ENCODE assay signal across 12 mouse cellular contexts in genomic region chr6:72748421-72748820, GRCm38 (mm10). TPM values are rescaled to one million over a fixed set of nuclear protein-coding genes. Genes with fewer than 3 reads are reported as not detected.
DNase-seq lines count a peak whose midpoint lies in the region; ATAC-seq and TF ChIP-seq lines count a peak whose summit lies in the region.
"Had no signal": no experiment of that assay in that cellular context is flagged by ENCODE, and none has a peak within 500 bp of the region (broad histone marks: within the 10 kb centered on the region; RNA-seq: fewer than 3 reads in every experiment).

No protein-coding gene starts in this region.

- peak overlapping the region; percentile 92 for H3K27ac ChIP-seq in kidney, embryonic 15.5 days
- H3K27ac ChIP-seq in kidney, adult 2 months (ENCODE audit: insufficient read depth, low read depth, low read length), result no peak overlapping the region
- peak overlapping the region; percentile 43 for H3K27ac ChIP-seq in limb, embryonic 10.5 days

- peak overlapping the region; percentile 43 for H3K4me2 ChIP-seq in kidney, embryonic 15.5 days

- peaks cover 94% of the 10 kb centered on the region for H3K4me1 ChIP-seq in kidney, embryonic 15.5 days
- H3K4me1 ChIP-seq in kidney, adult 2 months (ENCODE audit: control insufficient read depth, insufficient read depth, low read length), result peaks cover 17% of the 10 kb centered on the region
- peaks cover 75% of the 10 kb centered on the region for H3K4me1 ChIP-seq in limb, embryonic 10.5 days

- TF ChIP-seq CTCF in kidney, adult 2 months (conservative IDR thresholded peaks at IDR 0.05; ENCODE audit: insufficient read depth, insufficient read length, low read depth, low read length), result no peak
- TF ChIP-seq CTCF in Patski (IDR thresholded peaks at IDR 0.05), result no peak

- DNase-seq in embryo, embryonic 10.5 days (ENCODE audit: low spot score), result peak; percentile 64
- DNase-seq in embryo, embryonic 11 days, result no peak
- no peak for DNase-seq in kidney, adult 2 months
- peak; percentile 47 for DNase-seq in Patski (ENCODE audit: low read depth, low spot score)
- no peak for DNase-seq in limb, embryonic 10.5 days (ENCODE audit: low spot score)
- no peak for DNase-seq in left cerebral cortex, postnatal 25 days (ENCODE audit: low spot score in 2 of 2)
- DNase-seq in left cerebral cortex, postnatal 14 days (ENCODE audit: low spot score in 2 of 2), result no peak
- DNase-seq: gastrocnemius, postnatal 14 days; kidney, postnatal 25 days; liver had no signal

- POLR2A ChIA-PET in Patski (lab: Charles Lee), result interaction anchor here (1.0 kb wide), 1 partner anchor 29 kb away, joined by 3 read pairs; no protein-coding TSS in a partner anchor

- no peaks in the 10 kb centered on the region for H3K9me3 ChIP-seq in kidney, embryonic 15.5 days (replicated peaks)
- H3K9me3 ChIP-seq in limb, embryonic 10.5 days (replicated peaks), result no peaks in the 10 kb centered on the region

- H3K4me3 ChIP-seq in kidney, embryonic 15.5 days (replicated peaks), result no peak overlapping the region
- H3K4me3 ChIP-seq in kidney, adult 2 months (ENCODE audit: insufficient read depth, low read depth, low read length), result no peak overlapping the region
- H3K4me3 ChIP-seq in limb, embryonic 10.5 days, result no peak overlapping the region

- no peaks in the 10 kb centered on the region; the same call in 1 of the 2 replicates for H3K36me3 ChIP-seq in kidney, embryonic 15.5 days
- no peaks in the 10 kb centered on the region for H3K36me3 ChIP-seq in kidney, adult 2 months (ENCODE audit: control insufficient read depth, insufficient read depth, low read length)
- peaks cover 13% of the 10 kb centered on the region for H3K36me3 ChIP-seq in limb, embryonic 10.5 days

- H3K9ac ChIP-seq in kidney, embryonic 15.5 days, result no peak overlapping the region

- no peak for TF ChIP-seq POLR2A in kidney, adult 2 months (IDR thresholded peaks at IDR 0.05; ENCODE audit: low read depth, low read length)

- 0 out of 2 replicates have a peak, but pooled peaks have one; percentile 31 for ATAC-seq in kidney, embryonic 15.5 days (replicated peaks; ENCODE audit: low FRiP score)
- peak; percentile 51 for ATAC-seq in Patski

- in situ Hi-C loops in Patski (cut with MboI; ENCODE audit: low pct_unique_long_range_greater_than_20kb), result loop anchor here (5.0 kb wide), 1 partner anchor 39 kb away; the partner anchor contains the start of gene Tcf7l1

- no peaks in the 10 kb centered on the region for H3K27me3 ChIP-seq in kidney, embryonic 15.5 days
- H3K27me3 ChIP-seq in kidney, adult 2 months (replicated peaks; ENCODE audit: control insufficient read depth, insufficient read depth, low read length), result no peaks in the 10 kb centered on the region
- H3K27me3 ChIP-seq in Patski, result no peaks in the 10 kb centered on the region
- no peaks in the 10 kb centered on the region for H3K27me3 ChIP-seq in limb, embryonic 10.5 days (ENCODE audit: low read depth, poor library complexity, severe bottlenecking)

- CTCF ChIA-PET in Patski (lab: Charles Lee), result interaction anchor here (1.2 to 2.2 kb wide), 2 partner anchors 12 to 41 kb away, joined by 3 to 7 read pairs; no protein-coding TSS in a partner anchor

- intact Hi-C loops in left cerebral cortex, postnatal 25 days (cut with DNase I), result no loop called here
- intact Hi-C loops in left cerebral cortex, postnatal 14 days (cut with DNase I), result no loop called here

- 1% methylated on average over 2 of the region's 2 CpGs for WGBS in kidney, embryonic 15.5 days
- 30% methylated on average over 2 of the region's 2 CpGs for WGBS in kidney, adult 2 months
- WGBS in limb, embryonic 10.5 days, result 9% methylated on average over 2 of the region's 2 CpGs

RNA-seq across cellular contexts. Expression of gene Tcf7l1, which starts 40.6 kb away (rescaled TPM):
- 35.2 and 38.2 TPM in 2 replicates for polyA plus RNA-seq in kidney, embryonic 15.5 days (2015; fragmentation: Nextera tagmentation; extraction: Ambion mirVana)
- 13.2 and 16.3 TPM in 2 replicates for polyA plus RNA-seq in kidney, adult 2 months (2012; rRNA removed)
- 8.8 TPM for polyA plus RNA-seq in Patski (2021)
- polyA plus RNA-seq in limb, embryonic 10.5 days (2016; fragmentation: Nextera tagmentation; extraction: Ambion mirVana), result 36.3 and 40.0 TPM in 2 replicates
- total RNA-seq in left cerebral cortex, postnatal 25 days (2021), result 1 to 10 TPM; 2.0 to 3.6 TPM
- total RNA-seq in left cerebral cortex, postnatal 14 days (2021), result 1 to 10 TPM; 4.8 to 5.0 TPM
- total RNA-seq: monocyte, adult 5-6 weeks had no signal

Comparison
In these comparisons a context has a peak if more than half of its experiments do, and no peak if none do; other contexts are left out.
1. DNase-seq: peak in embryo, embryonic 10.5 days (single experiment) and Patski (single experiment); none in embryo, embryonic 11 days (single experiment), kidney, adult 2 months (single experiment), limb, embryonic 10.5 days (single experiment), left cerebral cortex, postnatal 25 days (0 of 2) and left cerebral cortex, postnatal 14 days (0 of 2).